Mouse (Mus musculus) olfactory bulb, adult 2 months (tissue): ENCODE measurements around the gene Ppp3ca.

Experiments
- CTCF ChIP-seq: fragments of 200-500 bp; IDR thresholded peaks from 2 replicates; pipeline ENCODE4 v1.5.1; 2012; ENCODE audit warnings: low read depth, mild to moderate bottlenecking, low read length, moderate library complexity; ENCODE audit not compliant: insufficient read depth
- POLR2A ChIP-seq: fragments of 200-500 bp; IDR thresholded peaks from 2 replicates; pipeline ENCODE4 v1.6.1; 2012; ENCODE audit warnings: mild to moderate bottlenecking, low read depth, low read length, moderate library complexity; ENCODE audit not compliant: insufficient read depth

GRCm38 (mm10) chr3:136736773-136737298 is 66.9 kb downstream of the Ppp3ca start:
- TF ChIP-seq CTCF: no peak
- no peak for TF ChIP-seq POLR2A
